Mouse (Mus musculus) NIH3T3 (cell line): ENCODE results near the gene Snx13.
A peak's percentile ranks its signal among the peaks of the same experiment; 100 is the strongest.

Experiments
- DNase-seq: peaks from one replicate; pipeline ENCODE4 v3.0.0-alpha.2; 2012; ENCODE audit warnings: low read depth

Gene Snx13

GRCm38 (mm10) chr12:35191698-35192425 is 144.9 kb downstream of the Snx13 start:
- peak; percentile 94 for DNase-seq

GRCm38 (mm10) chr12:35192426-35192769 is 145.4 kb downstream of the Snx13 start:
- DNase-seq = no peak
